8 mouse cellular contexts compared by ENCODE assay signal in the genomic region with DNA sequence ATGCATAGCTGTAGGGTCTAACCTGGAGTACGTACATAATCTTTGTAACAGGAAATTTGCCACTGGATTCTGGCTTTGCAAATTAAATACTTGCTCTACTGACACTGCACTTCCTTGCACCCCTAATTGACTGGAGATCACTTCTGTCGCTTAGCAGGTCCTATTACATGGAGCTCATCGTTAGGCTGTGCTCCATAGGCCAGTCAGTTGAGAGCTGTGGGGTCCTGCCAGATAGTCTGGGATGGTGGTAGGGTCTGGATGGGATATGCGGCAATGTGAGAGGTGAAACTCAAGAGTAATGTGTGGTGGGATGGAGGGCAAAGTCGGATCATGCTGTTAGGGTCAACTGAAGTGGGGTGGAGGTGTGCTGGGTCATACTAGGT. TPM values are rescaled to one million over a fixed set of nuclear protein-coding genes. Genes with fewer than 3 reads are reported as not detected.
DNase-seq lines count a peak whose midpoint lies in the region; ATAC-seq and TF ChIP-seq lines count a peak whose summit lies in the region.

No protein-coding gene starts in this region.

- H3K4me1 ChIP-seq in spleen, adult 2 months (ENCODE audit: control insufficient read depth, insufficient read depth, insufficient read length): peaks cover 7% of the 10 kb centered on the region; the same call in 1 of the 2 replicates
- H3K4me1 ChIP-seq in embryonic facial prominence, embryonic 13.5 days: peaks cover 16% of the 10 kb centered on the region
- H3K4me1 ChIP-seq in limb, embryonic 10.5 days: peaks cover 14% of the 10 kb centered on the region
- H3K4me1 ChIP-seq in small intestine, adult 2 months (ENCODE audit: control insufficient read depth, insufficient read depth, insufficient read length, low read length): peaks cover 13% of the 10 kb centered on the region; the same call in 1 of the 2 replicates

- peak overlapping the region; percentile 81 for H3K9ac ChIP-seq in embryonic facial prominence, embryonic 13.5 days

- H3K9me3 ChIP-seq in embryonic facial prominence, embryonic 13.5 days: no peaks in the 10 kb centered on the region
- no peaks in the 10 kb centered on the region for H3K9me3 ChIP-seq in limb, embryonic 10.5 days (replicated peaks)

- no peak for DNase-seq in spleen, adult 2 months (ENCODE audit: low read depth in 1 of 2, low spot score in 2 of 2)
- DNase-seq in spleen, postnatal 36 days (ENCODE audit: low spot score in 2 of 2): no peak
- no peak for DNase-seq in limb, embryonic 10.5 days (ENCODE audit: low spot score)
- DNase-seq in adrenal gland, postnatal 4 days (ENCODE audit: low spot score in 2 of 2): no peak
- DNase-seq in cerebellum, postnatal 36 days: no peak
- no peak for DNase-seq in adrenal gland, postnatal 36 days

- peaks cover 3% of the 10 kb centered on the region; the same call in 1 of the 2 replicates for H3K36me3 ChIP-seq in spleen, adult 2 months (ENCODE audit: control insufficient read depth, insufficient read depth, low read length)
- peaks cover 55% of the 10 kb centered on the region for H3K36me3 ChIP-seq in embryonic facial prominence, embryonic 13.5 days
- H3K36me3 ChIP-seq in limb, embryonic 10.5 days: peaks cover 68% of the 10 kb centered on the region
- peaks cover 9% of the 10 kb centered on the region; the same call in 1 of the 2 replicates for H3K36me3 ChIP-seq in small intestine, adult 2 months (ENCODE audit: control insufficient read depth, insufficient read depth, low read length)

- no peak for TF ChIP-seq POLR2A in spleen, adult 2 months (IDR thresholded peaks at IDR 0.05; ENCODE audit: low read depth, low read length)
- TF ChIP-seq POLR2A in small intestine, adult 2 months (IDR thresholded peaks at IDR 0.05; ENCODE audit: low read depth, low read length): no peak

- H3K4me2 ChIP-seq in embryonic facial prominence, embryonic 13.5 days: peak overlapping the region; percentile 80

- WGBS in spleen, adult 2 months: 13% methylated on average over 5 of the region's 5 CpGs
- WGBS in embryonic facial prominence, embryonic 13.5 days: 9% methylated on average over 5 of the region's 5 CpGs
- 13% methylated on average over 5 of the region's 5 CpGs for WGBS in limb, embryonic 10.5 days
- WGBS in small intestine, adult 2 months: 12% methylated on average over 5 of the region's 5 CpGs

- no peak overlapping the region for H3K27ac ChIP-seq in spleen, adult 2 months (ENCODE audit: insufficient read depth, low read length)
- H3K27ac ChIP-seq in embryonic facial prominence, embryonic 13.5 days: no peak overlapping the region
- peak overlapping the region; percentile 95 for H3K27ac ChIP-seq in limb, embryonic 10.5 days
- no peak overlapping the region for H3K27ac ChIP-seq in small intestine, adult 2 months (ENCODE audit: insufficient read depth, low read depth, low read length)

- H3K27me3 ChIP-seq in spleen, adult 2 months (ENCODE audit: control insufficient read depth, insufficient read depth, low read length): no peaks in the 10 kb centered on the region
- no peaks in the 10 kb centered on the region for H3K27me3 ChIP-seq in embryonic facial prominence, embryonic 13.5 days
- no peaks in the 10 kb centered on the region for H3K27me3 ChIP-seq in limb, embryonic 10.5 days (ENCODE audit: low read depth, poor library complexity, severe bottlenecking)
- H3K27me3 ChIP-seq in small intestine, adult 2 months (ENCODE audit: control insufficient read depth, insufficient read depth, low read length): no peaks in the 10 kb centered on the region

- peak overlapping the region; percentile 86 for H3K4me3 ChIP-seq in spleen, adult 2 months (ENCODE audit: extremely low read depth, insufficient read depth, insufficient read length)
- H3K4me3 ChIP-seq in embryonic facial prominence, embryonic 13.5 days: peak overlapping the region; percentile 82
- peak overlapping the region; percentile 83 for H3K4me3 ChIP-seq in limb, embryonic 10.5 days
- peak overlapping the region; percentile 75 for H3K4me3 ChIP-seq in small intestine, adult 2 months (ENCODE audit: low read depth, low read length)

- ATAC-seq in embryonic facial prominence, embryonic 13.5 days (ENCODE audit: insufficient number of reproducible peaks, insufficient read depth, low FRiP score, low TSS enrichment, low read depth): 0 out of 2 replicates have a peak, but pooled peaks have one; percentile 45

- no peak for TF ChIP-seq CTCF in spleen, adult 2 months (IDR thresholded peaks at IDR 0.05; ENCODE audit: extremely low read depth, insufficient read depth, insufficient read length, insufficient replicate concordance)
- TF ChIP-seq CTCF in small intestine, adult 2 months (IDR thresholded peaks at IDR 0.05; ENCODE audit: extremely low read depth, insufficient read length, insufficient replicate concordance, low read depth, low read length): no peak

RNA-seq across cellular contexts. Expression of gene Trip13, which starts 0.7 kb away (rescaled TPM):
- polyA plus RNA-seq in spleen, adult 2 months (2012; rRNA removed): 0.49 and 0.62 TPM in 2 replicates
- polyA plus RNA-seq in embryonic facial prominence, embryonic 13.5 days (2015; fragmentation: Nextera tagmentation; extraction: Ambion mirVana): 42.6 and 46.0 TPM in 2 replicates
- 80.2 and 81.1 TPM in 2 replicates for polyA plus RNA-seq in limb, embryonic 10.5 days (2016; fragmentation: Nextera tagmentation; extraction: Ambion mirVana)
- polyA plus RNA-seq in small intestine, adult 2 months (2012; rRNA removed): 0.22 and 0.82 TPM in 2 replicates
- 1 to 10 TPM; 8.3 to 9.4 TPM for total RNA-seq in adrenal gland, postnatal 4 days (2021)
- total RNA-seq in adrenal gland, postnatal 36 days (2021): 1 to 10 TPM; 1.7 to 1.9 TPM

RNA-seq across cellular contexts. Expression of gene Brd9, which starts 0.7 kb away (rescaled TPM):
- 26.6 and 27.8 TPM in 2 replicates for polyA plus RNA-seq in spleen, adult 2 months (2012; rRNA removed)
- polyA plus RNA-seq in embryonic facial prominence, embryonic 13.5 days (2015; fragmentation: Nextera tagmentation; extraction: Ambion mirVana): 63.5 and 68.6 TPM in 2 replicates
- 42.8 and 55.3 TPM in 2 replicates for polyA plus RNA-seq in limb, embryonic 10.5 days (2016; fragmentation: Nextera tagmentation; extraction: Ambion mirVana)
- 7.9 and 18.9 TPM in 2 replicates for polyA plus RNA-seq in small intestine, adult 2 months (2012; rRNA removed)
- total RNA-seq in adrenal gland, postnatal 4 days (2021): 10 to 100 TPM; 56.2 to 56.6 TPM
- total RNA-seq in adrenal gland, postnatal 36 days (2021): 10 to 100 TPM; 30.9 to 31.7 TPM

RNA-seq across cellular contexts. Expression of gene Zdhhc11, which starts 26.7 kb away (rescaled TPM):
- not detected in 2 replicates for polyA plus RNA-seq in spleen, adult 2 months (2012; rRNA removed)
- polyA plus RNA-seq in embryonic facial prominence, embryonic 13.5 days (2015; fragmentation: Nextera tagmentation; extraction: Ambion mirVana): not detected in 2 replicates
- not detected in 2 replicates for polyA plus RNA-seq in limb, embryonic 10.5 days (2016; fragmentation: Nextera tagmentation; extraction: Ambion mirVana)
- polyA plus RNA-seq in small intestine, adult 2 months (2012; rRNA removed): not detected in 2 replicates
- total RNA-seq in adrenal gland, postnatal 4 days (2021): not detected
- not detected for total RNA-seq in adrenal gland, postnatal 36 days (2021)

Comparison
In these comparisons a context has a peak if more than half of its experiments do, and no peak if none do; other contexts are left out.
1. RNA of gene Trip13, which starts 0.7 kb away (polyA plus RNA-seq): 80.2 to 81.1 TPM in limb, embryonic 10.5 days and 42.6 to 46.0 TPM in embryonic facial prominence, embryonic 13.5 days; 0.22 to 0.82 TPM in small intestine, adult 2 months and 0.49 to 0.62 TPM in spleen, adult 2 months; every median in the first group is over 10 times any median in the second.
2. Peak in every context shown above with its lines, with median percentiles within 50 percentile points of each other: H3K4me3 ChIP-seq.